Mouse (Mus musculus) heart, adult 2 months (tissue): ENCODE measurements around the gene Slc38a6. TPM values are rescaled to one million over a fixed set of nuclear protein-coding genes. Genes with fewer than 3 reads are reported as not detected.

ENCODE experiments used
- DNase-seq, 2 experiments: peaks; one replicate each; pipeline ENCODE4 v3.0.0; 2021
- H3K27ac ChIP-seq: fragments of 200-600 bp; 2 replicates; pipeline ENCODE4 v1.8.1; 2022
- H3K27me3 ChIP-seq: fragments of 200-500 bp; 2 replicates; pipeline ENCODE4 v1.6.1; 2012; ENCODE audit warnings: mild to moderate bottlenecking, low read length, inconsistent platforms, mixed read lengths; ENCODE audit not compliant: control insufficient read depth, insufficient read depth
- H3K36me3 ChIP-seq: fragments of 200-500 bp; 2 replicates; pipeline ENCODE4 v1.6.1; 2012; ENCODE audit warnings: low read length, inconsistent platforms; ENCODE audit not compliant: control insufficient read depth, insufficient read depth
- H3K4me1 ChIP-seq: fragments of 200-500 bp; 2 replicates; pipeline ENCODE4 v1.6.1; 2011; ENCODE audit warnings: low read length; ENCODE audit not compliant: control insufficient read depth, insufficient read depth
- H3K4me3 ChIP-seq: fragments of 200-600 bp; 2 replicates; pipeline ENCODE4 v1.8.1; 2022
- H3K79me2 ChIP-seq: fragments of 200-500 bp; replicated peaks from 2 replicates; pipeline ENCODE4 v1.6.1; 2012; ENCODE audit warnings: mild to moderate bottlenecking, inconsistent platforms, low read length, moderate library complexity, mixed read lengths; ENCODE audit not compliant: control insufficient read depth, insufficient read depth
- H3K9ac ChIP-seq: fragments of 200-500 bp; 2 replicates; pipeline ENCODE4 v1.6.1; 2012; ENCODE audit warnings: low read depth, mild to moderate bottlenecking, control low read depth, inconsistent platforms, low read length, mixed read lengths
- CTCF ChIP-seq: fragments of 200-600 bp; IDR thresholded peaks from 2 replicates; pipeline ENCODE4 v1.8.1; 2022; ENCODE audit warnings: antibody characterized with exemption, mild to moderate bottlenecking, moderate library complexity
- EP300 ChIP-seq: fragments of 200-500 bp; IDR thresholded peaks from 2 replicates; pipeline ENCODE4 v1.6.1; 2011; ENCODE audit warnings: low read depth, low read length, control low read depth; ENCODE audit not compliant: insufficient read depth
- POLR2A ChIP-seq: fragments of 200-500 bp; IDR thresholded peaks from 2 replicates; pipeline ENCODE4 v1.6.1; 2011; ENCODE audit warnings: mild to moderate bottlenecking, low read depth, low read length, control low read depth; ENCODE audit not compliant: insufficient read depth
- WGBS: fragments of 180-500 bp; shearing (Covaris S2); methylation state at CpG from one replicate; pipeline ENCODE4 v1.1.7; 2018; 5-methylcytosine and 5-hydroxymethylcytosine counted together
- intact Hi-C: fragments of 180-260 bp; cut with DNase I; formaldehyde crosslinking; loops from one replicate; pipeline ENCODE4 v1.15.1; 2025
- polyA plus RNA-seq: library from polyadenylated mRNA; depleted of rRNA; stranded (reverse); fragments of >200 nt; gene quantifications from 2 replicates; pipeline ENCODE4 v1.2.3, GENCODE M21; 2012
- total RNA-seq, 2 experiments: library from RNA; stranded (reverse); gene quantifications; 2 replicates each; pipeline ENCODE4 v1.2.3; 2021

Slc38a6 gene
- total and polyA plus RNA-seq, 3 experiments: 3.8 to 8.0 (median 4.0) TPM

DNA sequence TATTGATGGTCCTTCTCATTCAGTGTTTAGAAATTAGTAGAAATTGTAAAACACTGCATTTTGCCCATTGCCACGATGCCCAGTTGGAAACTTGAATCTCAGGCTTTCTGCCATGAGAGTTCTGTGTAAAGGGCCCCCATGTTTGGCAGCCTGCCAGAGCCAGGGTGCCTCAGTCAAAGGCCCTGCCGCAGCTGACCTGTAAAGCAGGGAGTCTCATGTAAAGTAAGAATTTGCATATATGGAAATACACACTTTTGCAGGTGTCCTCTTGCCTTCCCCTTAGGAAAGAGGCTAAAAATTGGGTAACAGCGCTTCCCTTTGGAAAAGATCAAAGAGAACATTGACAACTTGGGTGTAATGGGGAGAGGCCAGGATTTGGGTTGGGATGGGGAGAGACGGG, 67.9 kb downstream of the Slc38a6 start:
- intact Hi-C loops: no loop called here
- Histone ChIP-seq H3K36me3 (no peaks in the 10 kb centered on the region), H3K4me3 (no peak overlapping the region), H3K79me2 (no peaks in the 10 kb centered on the region), H3K9ac (no peak overlapping the region), H3K27ac (no peak overlapping the region), H3K27me3 (no peaks in the 10 kb centered on the region), H3K4me1 (no peaks in the 10 kb centered on the region; the same call in 1 of the 2 replicates)
- TF ChIP-seq EP300: no peak
- TF ChIP-seq CTCF: no peak
- TF ChIP-seq POLR2A: no peak
- 75% methylated on average over 4 of the region's 4 CpGs for WGBS
- no peak for DNase-seq

DNA sequence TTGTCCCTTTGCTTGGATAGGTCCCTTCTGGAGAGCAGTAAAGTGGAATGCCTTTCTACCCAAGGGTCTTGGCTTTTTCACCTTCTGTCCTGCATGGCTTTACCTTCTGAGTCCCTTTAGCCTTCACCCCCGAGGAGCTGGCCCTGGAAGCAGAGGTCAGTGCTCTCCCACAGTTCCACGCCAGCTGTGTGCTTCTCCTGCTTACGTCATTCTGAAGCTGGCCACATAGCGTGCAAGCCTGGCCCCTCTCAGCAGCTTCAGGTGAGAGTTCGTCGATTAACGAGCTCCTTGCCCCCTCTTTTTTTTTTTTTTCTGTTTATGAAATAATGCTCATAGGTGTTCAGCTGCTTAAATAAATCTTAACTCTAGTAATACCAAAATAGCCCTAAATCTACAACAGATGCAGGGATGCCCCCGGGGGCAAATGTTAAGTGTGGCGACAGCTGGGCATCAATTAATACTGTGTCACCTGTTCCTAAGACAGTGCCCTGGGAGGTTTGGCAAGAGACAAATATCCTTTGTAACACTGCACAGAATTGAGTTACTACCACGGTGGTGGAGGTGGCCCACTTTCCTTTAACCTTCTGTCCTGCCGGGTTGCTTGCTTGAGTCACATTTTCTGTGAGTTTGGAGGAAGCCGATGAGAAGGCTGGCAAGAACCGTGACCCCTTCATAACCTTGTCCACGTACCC, 68.7 kb downstream of the Slc38a6 start:
- Histone ChIP-seq H3K27ac (no peak overlapping the region), H3K27me3 (no peaks in the 10 kb centered on the region), H3K4me3 (no peak overlapping the region), H3K4me1 (no peaks in the 10 kb centered on the region; the same call in 1 of the 2 replicates), H3K36me3 (no peaks in the 10 kb centered on the region), H3K9ac (no peak overlapping the region), H3K79me2 (no peaks in the 10 kb centered on the region)
- no peak for TF ChIP-seq EP300
- no peak for TF ChIP-seq POLR2A
- TF ChIP-seq CTCF: no peak
- 89% methylated on average over 14 of the region's 14 CpGs for WGBS
- DNase-seq: no peak
- intact Hi-C loops: no loop called here

DNA sequence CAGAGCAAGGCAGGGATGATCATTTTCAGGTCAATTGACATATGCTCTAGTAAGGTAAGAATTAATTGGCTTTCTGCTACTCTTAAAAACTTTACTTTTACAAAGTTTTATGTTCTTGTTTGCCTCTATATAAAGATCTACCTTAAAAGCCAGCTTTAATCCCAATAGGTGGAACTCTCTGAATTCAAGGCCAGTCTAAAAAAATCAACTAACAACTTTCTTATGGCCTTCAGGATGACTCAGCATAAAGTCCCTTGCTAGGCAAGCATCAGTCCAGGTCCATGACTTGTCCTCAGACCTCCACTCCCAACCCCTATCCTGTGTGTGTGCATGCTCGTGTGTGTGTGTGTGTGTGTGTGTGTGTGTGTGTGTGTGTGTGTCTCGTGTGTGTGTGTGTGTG, 70.1 kb downstream of the Slc38a6 start:
- H3K79me2 ChIP-seq: no peaks in the 10 kb centered on the region
- no peak for DNase-seq
- intact Hi-C loops: no loop called here
- H3K27ac ChIP-seq: no peak overlapping the region
- no peak overlapping the region for H3K9ac ChIP-seq
- TF ChIP-seq CTCF (no peak), POLR2A (no peak), EP300 (no peak)
- H3K4me1 ChIP-seq: no peaks in the 10 kb centered on the region; the same call in 1 of the 2 replicates
- H3K27me3 ChIP-seq: no peaks in the 10 kb centered on the region
- 85% methylated on average over 2 of the region's 2 CpGs for WGBS
- H3K4me3 ChIP-seq: no peak overlapping the region
- no peaks in the 10 kb centered on the region for H3K36me3 ChIP-seq

DNA sequence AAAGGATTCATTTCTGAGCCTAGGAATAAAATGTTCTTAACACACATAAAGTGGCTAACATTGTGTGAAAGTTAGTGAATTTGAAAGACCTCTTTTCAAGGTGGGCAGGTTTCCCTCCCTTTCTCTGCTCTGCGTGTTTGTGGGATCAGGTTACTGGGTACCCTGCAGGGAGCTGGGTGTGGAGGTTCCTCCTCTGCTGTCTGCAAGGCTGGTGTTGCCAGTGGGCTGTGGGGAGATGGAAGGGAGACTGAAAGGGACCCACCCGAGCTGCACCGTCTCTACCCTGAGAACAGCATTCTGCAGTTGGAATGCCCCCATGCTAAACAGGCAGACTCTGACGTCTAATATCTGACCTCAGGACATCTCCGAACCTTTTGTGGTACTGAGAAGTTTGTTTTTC, 70.7 kb downstream of the Slc38a6 start:
- Histone ChIP-seq H3K27me3 (no peaks in the 10 kb centered on the region), H3K4me3 (no peak overlapping the region), H3K79me2 (no peaks in the 10 kb centered on the region), H3K4me1 (no peaks in the 10 kb centered on the region; the same call in 1 of the 2 replicates), H3K9ac (no peak overlapping the region), H3K27ac (no peak overlapping the region), H3K36me3 (no peaks in the 10 kb centered on the region)
- TF ChIP-seq EP300 (no peak), POLR2A (no peak), CTCF (no peak)
- 87% methylated on average over 5 of the region's 5 CpGs for WGBS
- intact Hi-C loops: no loop called here
- no peak for DNase-seq

- 78% methylated on average over 3 of the region's 3 CpGs for whole genome bisulfite sequencing
- no peak overlapping the region for H3K4me3 ChIP-seq
- no peaks in the 10 kb centered on the region for H3K36me3 ChIP-seq
- H3K79me2 ChIP-seq: no peaks in the 10 kb centered on the region
- no peak overlapping the region for H3K9ac ChIP-seq
- no peaks in the 10 kb centered on the region; the same call in 1 of the 2 replicates for H3K4me1 ChIP-seq
- TF ChIP-seq POLR2A: no peak
- no peak for TF ChIP-seq CTCF
- no peak for TF ChIP-seq EP300
- no peaks in the 10 kb centered on the region for H3K27me3 ChIP-seq
- intact Hi-C loops: no loop called here
- H3K27ac ChIP-seq: no peak overlapping the region
- DNase-seq: no peak
Measured at GRCm38 (mm10) chr12:73357736-73358135, 71.2 kb downstream of the Slc38a6 start.

DNA sequence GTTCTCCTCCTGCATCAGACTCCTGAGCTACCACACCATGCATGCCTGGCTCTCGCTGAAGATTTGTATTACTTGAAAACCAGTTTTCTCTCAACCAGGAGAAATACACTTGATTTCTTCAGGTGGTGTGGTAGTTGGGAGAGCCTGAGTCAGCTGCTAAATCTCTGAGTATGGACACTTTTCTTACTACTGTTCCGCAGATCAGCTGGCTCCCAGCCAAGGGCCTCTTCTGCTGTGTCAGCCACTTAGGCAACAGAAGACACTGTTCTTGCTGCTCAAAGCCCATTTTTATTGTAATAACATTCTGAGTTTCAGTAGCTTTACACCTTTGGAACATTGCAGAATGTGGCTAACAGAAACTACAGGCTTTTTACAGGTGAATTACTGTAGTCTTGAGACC, 72.1 kb downstream of the Slc38a6 start:
- Histone ChIP-seq H3K4me1 (no peaks in the 10 kb centered on the region; the same call in 1 of the 2 replicates), H3K27ac (no peak overlapping the region), H3K36me3 (no peaks in the 10 kb centered on the region), H3K27me3 (no peaks in the 10 kb centered on the region), H3K79me2 (no peaks in the 10 kb centered on the region), H3K4me3 (no peak overlapping the region), H3K9ac (no peak overlapping the region)
- TF ChIP-seq CTCF (no peak), POLR2A (no peak), EP300 (no peak)
- peak in 1 of 2 experiments; percentile 43 for DNase-seq
- 56% methylated on average over 2 of the region's 2 CpGs for WGBS
- intact Hi-C loops: no loop called here
